Mouse (Mus musculus) kidney, adult 2 months (tissue): ENCODE data around the gene Med26.

Experiments used
- CTCF ChIP-seq: fragments of 200-500 bp; conservative IDR thresholded peaks from 2 replicates; pipeline ENCODE4 v1.5.1; 2011; ENCODE audit warnings: low read depth, mild to moderate bottlenecking, control low read depth, low read length, moderate library complexity, mixed read lengths; ENCODE audit not compliant: insufficient read depth, insufficient read length
- POLR2A ChIP-seq: fragments of 200-500 bp; IDR thresholded peaks from one replicate; pipeline ENCODE4 v1.6.1; 2011; ENCODE audit warnings: low read depth, low read length, control low read depth

GRCm38 (mm10) chr8:72451516-72451915, 96.6 kb downstream of the Med26 start:
- no peak for TF ChIP-seq POLR2A
- no peak for TF ChIP-seq CTCF
